Mouse (Mus musculus) layer of hippocampus, postnatal 10 days (tissue): ENCODE measurements at regions not wholly inside any gene's neighbourhood (a gene's known extent, or its start where the extent isn't known, plus 50 kb on each side); places are given as distances from the start of the nearest gene placed in this dataset.

ENCODE experiments used
- DNase-seq, 2 experiments: peaks; one replicate each; pipeline ENCODE4 v3.0.0; 2021; ENCODE audit warnings: low spot score in 2 of 2
- microRNA-seq, 2 experiments: library from miRNA; unstranded; fragments of <30 nt; microRNA quantifications; one replicate each; pipeline ENCODE4 v1.2.0; 2021

DNA sequence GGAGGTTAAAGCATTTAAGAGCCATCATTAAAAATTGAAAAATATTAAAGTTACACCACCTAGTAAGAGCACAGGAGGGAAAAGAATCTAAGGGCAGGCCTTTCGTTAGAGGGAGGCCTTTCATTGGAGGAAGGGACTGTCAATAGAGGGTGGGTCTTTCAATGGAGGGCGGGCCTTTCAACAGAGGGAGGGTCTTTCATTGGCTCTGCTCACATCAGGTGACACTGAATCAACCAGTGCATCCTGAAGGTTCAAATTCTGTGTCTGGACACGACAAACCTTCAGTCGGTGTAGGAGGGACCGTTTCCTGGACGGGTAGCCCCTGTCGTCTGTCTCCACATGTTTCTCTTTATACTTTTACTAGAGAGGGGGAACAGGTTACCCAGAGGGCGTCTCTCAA lies 172.5 kb upstream of the Kcnab2 start:
- no peak for DNase-seq

DNA sequence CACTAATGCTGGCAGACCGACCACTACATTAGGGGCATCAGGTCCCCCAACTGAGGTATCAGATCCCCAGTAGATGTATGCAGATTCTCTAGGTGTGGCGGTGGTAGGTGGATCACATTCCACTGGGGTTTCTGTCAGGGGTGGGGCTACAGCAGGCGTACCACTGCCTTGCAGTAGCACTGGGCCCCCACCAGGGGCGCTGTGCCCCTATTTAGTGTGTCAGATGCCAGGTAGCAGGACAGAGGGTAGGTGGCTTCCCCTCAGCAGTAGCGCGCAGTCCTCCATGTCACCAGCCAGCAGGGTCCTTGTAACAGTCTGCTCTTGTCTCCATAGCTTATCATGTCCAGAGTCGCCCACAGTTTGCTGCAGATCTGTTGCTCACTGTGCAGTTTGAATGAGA lies 169.9 kb upstream of the Kcnab2 start:
- DNase-seq: no peak

DNA sequence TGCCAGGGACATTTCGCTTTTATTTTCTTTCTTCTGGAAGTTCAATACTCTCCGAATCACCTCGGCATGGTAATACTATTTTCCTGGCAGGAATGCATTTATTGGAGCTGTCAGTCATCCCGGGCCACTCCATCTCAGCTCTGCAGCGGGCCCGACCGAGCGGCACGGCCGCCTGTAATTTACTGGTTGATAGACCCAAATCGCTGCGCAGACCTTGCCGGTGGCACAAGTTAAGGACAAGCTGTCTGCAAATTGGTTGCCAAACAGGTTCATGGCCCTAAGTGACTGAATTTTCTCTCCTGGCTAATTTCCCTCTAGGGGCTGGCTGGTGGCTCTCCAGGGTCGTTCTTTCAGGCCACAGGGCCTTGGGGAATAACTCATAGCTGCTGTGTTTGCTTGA lies 169.4 kb upstream of the Kcnab2 start:
- DNase-seq: no peak

DNA sequence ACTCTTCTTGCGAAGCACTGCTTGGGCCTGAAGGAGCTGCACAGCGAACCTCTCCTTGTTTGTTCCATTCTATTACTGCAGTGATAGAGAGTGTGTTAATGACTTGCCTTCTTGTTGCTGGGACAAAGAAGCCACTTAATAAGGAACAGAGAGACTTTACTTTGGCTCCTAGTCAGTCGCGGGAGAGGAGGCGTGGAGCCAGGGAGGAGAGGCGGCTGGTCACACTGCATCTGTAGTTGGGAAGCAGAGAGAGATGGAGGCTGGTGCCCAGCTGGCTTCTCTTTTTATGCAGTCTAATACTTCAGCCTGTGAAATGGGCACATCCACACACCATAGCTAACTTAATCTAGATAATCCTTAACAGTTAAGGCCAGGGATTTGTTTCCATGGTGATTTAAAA lies 159.4 kb upstream of the Kcnab2 start:
- peak; percentile 32 to 54 for DNase-seq

DNA sequence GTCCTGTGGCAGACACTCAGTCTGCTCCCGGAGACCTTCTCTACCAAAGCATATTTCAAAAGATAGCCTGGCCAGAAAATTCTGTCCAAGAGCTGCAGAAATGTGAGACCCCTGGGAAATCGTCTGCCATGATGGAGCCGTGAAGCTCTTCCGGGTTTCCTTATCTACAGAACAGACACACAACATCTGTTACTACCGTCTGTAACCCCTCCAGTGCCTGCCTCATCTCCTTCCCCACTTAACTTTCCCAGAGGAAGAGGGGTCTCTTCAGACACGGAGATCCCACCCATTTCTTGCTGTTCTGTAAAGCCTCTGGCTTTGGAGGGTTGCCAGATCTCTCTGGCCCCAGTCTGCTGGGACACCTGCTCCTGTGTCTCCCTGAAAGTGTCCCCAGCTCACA lies 156.2 kb upstream of the Kcnab2 start:
- DNase-seq: no peak

DNA sequence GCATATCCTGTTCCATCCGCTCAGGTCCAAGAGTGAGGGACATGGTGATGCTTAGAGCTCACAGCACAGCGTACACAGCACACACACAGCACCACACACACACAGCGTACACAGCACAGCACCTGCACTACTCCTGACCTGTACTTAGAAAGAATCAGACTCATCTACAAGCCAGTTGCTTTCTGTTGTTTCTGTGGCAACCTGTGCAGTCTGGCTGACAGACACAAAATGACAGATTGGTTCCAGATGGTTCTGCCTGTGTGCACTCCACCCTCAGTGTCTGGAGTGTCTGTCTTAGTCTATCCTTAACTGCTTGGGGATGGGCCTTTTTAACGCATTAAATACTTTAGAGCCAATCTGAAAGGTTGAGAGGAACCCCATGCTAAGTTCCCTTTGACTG lies 150.4 kb upstream of the Kcnab2 start:
- DNase-seq: peak; percentile 43 to 45

DNA sequence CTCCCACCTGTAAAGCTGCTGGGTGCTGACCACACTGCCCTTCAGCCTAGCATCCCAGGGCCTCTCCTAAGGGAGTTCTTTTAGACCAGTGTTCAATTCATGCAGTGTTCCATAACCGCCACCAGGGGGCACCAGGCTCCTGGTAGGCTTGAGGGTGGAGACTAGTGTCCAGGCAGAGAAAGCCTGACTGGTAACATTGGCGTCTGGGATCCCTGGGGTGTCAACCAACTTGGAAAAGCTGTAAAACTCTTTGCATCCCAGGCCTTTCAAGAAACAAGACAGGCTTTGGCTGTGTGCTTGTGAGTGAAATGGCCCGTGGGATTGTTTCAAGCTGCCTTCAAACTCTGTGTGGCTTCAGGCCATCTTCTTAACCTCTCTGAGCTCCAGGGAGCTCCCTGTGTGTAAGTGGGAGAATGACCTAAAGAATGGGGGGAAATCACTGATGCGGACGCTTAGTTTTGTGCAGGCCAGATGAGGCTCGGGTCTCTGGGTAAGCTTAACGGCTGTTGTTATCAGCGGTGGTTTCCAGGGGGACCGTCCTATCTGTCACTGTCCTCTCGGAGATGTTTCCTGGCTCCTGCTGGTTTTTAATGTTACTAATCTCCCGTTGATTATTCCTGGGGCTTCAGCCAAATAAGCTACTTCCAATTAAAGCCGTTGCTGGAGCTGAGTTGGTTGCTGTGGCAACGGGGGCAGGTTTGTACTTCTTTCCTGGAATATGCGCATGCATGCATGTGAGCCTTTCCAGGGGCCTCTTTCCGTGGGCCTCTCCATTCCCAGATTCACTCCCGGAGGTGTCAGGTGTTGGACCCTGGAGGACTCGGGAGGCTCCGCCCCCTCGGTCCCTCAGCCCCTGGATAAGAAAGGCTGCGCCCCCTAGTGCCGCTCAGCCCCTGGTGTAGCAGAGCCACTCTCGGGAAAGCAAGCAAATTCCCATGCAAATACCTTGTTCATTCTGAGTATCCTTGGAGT lies 147.6 kb upstream of the Kcnab2 start:
- DNase-seq: peak; percentile 73 to 82

DNA sequence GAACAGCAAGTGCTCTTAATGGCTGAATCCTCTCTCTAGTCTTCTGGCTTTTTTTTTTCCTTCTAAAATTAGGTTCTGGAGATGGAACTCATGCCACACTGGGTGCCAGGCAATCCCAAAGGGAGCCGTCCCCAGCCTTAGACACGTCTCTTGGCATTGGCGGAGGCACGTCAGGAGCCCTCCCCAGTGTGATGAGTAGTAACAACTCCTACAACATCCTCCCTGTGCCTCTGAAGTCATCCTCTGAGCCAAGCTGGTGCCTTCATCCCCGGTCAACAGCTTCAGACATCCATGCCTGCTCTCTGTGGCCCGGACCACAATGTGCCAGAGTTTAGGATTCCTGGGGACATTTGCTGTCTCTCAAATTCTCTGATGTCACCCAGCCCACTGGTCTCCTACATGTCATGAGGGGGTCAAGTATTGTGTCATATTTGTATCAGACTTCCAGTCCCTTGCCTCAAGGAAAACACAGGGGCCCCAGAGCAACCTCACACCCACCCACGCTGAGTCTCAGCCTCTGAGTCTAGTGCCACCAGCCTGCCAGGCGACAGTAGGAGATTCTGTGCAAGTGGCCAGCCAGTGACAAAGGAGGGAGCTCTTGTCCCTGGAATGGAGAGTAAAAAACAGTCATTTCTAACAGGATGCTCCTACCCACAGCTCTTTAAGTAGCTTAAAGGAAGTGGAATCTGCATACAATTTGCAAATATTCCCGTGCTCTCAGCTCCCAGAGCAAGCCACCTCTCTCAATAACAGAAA lies 144.5 kb upstream of the Kcnab2 start:
- DNase-seq: peak in 1 of 2 experiments; percentile 47

DNA sequence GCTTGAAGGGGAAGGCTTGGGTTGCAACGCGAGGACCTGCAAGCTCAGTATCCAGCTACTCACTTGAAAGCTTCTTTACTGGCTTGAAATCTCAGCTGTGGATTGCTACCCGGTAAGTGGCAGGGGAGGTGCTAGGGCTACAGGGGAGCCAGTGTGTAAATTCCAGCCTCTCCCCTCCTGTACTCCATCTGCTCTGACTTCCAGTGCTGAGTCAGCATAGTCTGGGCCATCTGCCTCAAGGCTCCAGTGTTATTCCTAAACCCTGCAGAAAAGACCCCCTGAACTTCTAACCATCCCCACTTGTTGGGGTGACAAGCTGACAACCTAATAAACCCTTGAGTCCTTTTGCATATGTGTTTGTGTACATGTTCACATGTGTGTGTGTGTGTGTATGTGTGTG lies 140.0 kb upstream of the Kcnab2 start:
- DNase-seq: no peak

DNA sequence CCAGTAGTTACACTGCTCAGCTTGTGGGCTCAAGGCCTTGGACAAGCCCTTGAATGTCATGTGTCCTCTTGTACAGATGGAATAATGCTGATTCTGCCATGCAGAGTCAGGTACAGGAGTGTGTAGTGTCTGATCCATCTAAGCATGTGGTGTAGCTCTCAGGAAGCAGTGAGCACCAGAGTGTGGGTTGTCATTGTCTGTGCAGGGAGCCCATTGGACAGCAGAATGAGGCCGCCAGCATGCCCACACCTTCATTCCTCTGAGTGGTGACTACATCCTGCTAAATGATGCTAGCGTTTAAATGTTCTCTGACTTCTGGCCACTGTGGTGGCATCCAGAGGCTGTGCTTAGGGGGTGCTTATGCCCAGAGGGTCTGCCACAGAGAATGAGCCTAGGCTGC lies 137.5 kb upstream of the Kcnab2 start:
- DNase-seq: no peak

DNA sequence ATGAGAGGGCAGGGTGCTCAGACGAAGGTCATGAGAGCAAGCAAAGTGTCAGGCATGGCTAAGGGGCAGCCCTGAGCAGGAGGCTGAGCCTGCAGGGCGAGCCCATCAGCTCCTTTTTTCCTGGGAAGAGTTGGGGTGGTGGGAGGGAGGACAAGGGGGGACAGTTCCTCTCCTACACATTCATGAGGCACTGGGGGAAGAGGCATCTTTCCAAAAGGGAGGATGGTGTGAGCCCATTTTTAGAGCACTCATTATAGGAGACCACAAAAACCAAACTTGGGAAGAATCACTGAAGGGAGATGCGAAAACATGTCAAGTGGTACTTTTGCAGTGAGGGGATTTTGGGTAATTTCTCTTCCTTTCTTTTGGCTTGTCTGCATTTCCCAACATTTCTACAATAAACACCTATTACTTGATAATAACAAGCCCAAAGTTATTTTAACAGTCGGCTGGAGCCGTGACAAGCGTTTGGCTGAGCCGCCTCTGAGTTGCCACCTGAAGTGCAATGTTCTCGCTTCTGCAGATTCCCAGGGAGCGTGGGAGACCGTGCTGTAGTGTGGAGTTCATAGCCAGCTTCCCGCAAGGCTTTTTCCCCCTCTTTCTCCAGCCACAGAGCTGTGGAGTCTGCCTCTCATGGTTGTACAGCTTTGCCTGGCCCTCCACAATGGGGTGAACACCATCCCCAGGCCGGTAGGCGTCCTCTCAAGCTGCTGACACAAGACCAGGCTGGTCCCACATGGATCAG lies 136.9 kb upstream of the Kcnab2 start:
- DNase-seq: no peak

Small RNAs in the stretch of these regions (microRNA-seq; reads per million reads assigned to microRNA genes)
- 0 reads per million in 2 experiments for gene Gm25779
